In genomic region chr2:50588652-50589051, GRCm38 (mm10) we compare ENCODE assay signal across 21 mouse cellular contexts.
DNase-seq lines count a peak whose midpoint lies in the region; ATAC-seq and TF ChIP-seq lines count a peak whose summit lies in the region.
"Had no signal": no experiment of that assay in that cellular context is flagged by ENCODE, and none has a peak within 500 bp of the region (broad histone marks: within the 10 kb centered on the region; RNA-seq: fewer than 3 reads in every experiment).

No protein-coding gene starts in this region.

- H3K27me3 ChIP-seq in liver, adult 2 months (ENCODE audit: control insufficient read depth, insufficient read depth, low read length): no peaks in the 10 kb centered on the region
- no peaks in the 10 kb centered on the region for H3K27me3 ChIP-seq in liver, embryonic 11.5 days (replicated peaks; ENCODE audit: control insufficient read depth, insufficient read depth, low read length)
- no peaks in the 10 kb centered on the region for H3K27me3 ChIP-seq in C2C12 (ENCODE audit: control insufficient read depth, insufficient read depth, insufficient read length)
- peaks cover 1% of the 10 kb centered on the region; the same call in 1 of the 2 replicates for H3K27me3 ChIP-seq in heart, adult 2 months (ENCODE audit: control insufficient read depth, insufficient read depth, low read length)
- H3K27me3 ChIP-seq: CH12.LX; heart, embryonic 15.5 days; hindbrain, embryonic 13.5 days had no signal

- TF ChIP-seq EP300 in heart, adult 2 months (IDR thresholded peaks at IDR 0.05; ENCODE audit: insufficient read depth, low read depth, low read length): no peak

- peaks cover 6% of the 10 kb centered on the region for H3K4me1 ChIP-seq in liver, adult 2 months (ENCODE audit: control insufficient read depth, insufficient read depth, low read length)
- H3K4me1 ChIP-seq in liver, embryonic 11.5 days (replicated peaks; ENCODE audit: control insufficient read depth, insufficient read depth, low read length): no peaks in the 10 kb centered on the region
- no peaks in the 10 kb centered on the region for H3K4me1 ChIP-seq in heart, adult 2 months (ENCODE audit: control insufficient read depth, insufficient read depth, low read length)
- H3K4me1 ChIP-seq: heart, embryonic 15.5 days had no signal

- H3K79me3 ChIP-seq in C2C12 (ENCODE audit: low read depth): no peaks in the 10 kb centered on the region

- no peak for TF ChIP-seq CTCF in liver, adult 2 months (IDR thresholded peaks at IDR 0.05; ENCODE audit: low read depth, low read length)
- no peak for TF ChIP-seq CTCF in C2C12 (IDR thresholded peaks at IDR 0.05; ENCODE audit: control insufficient read depth, insufficient read depth, insufficient read length)
- no peak for TF ChIP-seq CTCF in brain, embryonic 14.5 days (IDR thresholded peaks at IDR 0.05; ENCODE audit: borderline replicate concordance, extremely low read depth, insufficient read depth, insufficient read length)
- TF ChIP-seq CTCF in heart, adult 2 months (IDR thresholded peaks at IDR 0.05): no peak

- H3K27ac ChIP-seq in liver, adult 2 months (replicated peaks; ENCODE audit: insufficient read depth, low read depth, low read length): no peak overlapping the region
- H3K27ac ChIP-seq in liver, embryonic 11.5 days (ENCODE audit: low read depth, low read length): no peak overlapping the region
- no peak overlapping the region for H3K27ac ChIP-seq in heart, adult 2 months
- H3K27ac ChIP-seq: embryonic facial prominence, embryonic 10.5 days; forebrain, embryonic 10.5 days; gastrocnemius, adult 2 months; heart, embryonic 15.5 days; hindbrain, embryonic 13.5 days; hindbrain, postnatal 0 days had no signal

- H3K79me2 ChIP-seq in liver, adult 2 months (ENCODE audit: control insufficient read depth, insufficient read depth, low read length): no peaks in the 10 kb centered on the region
- no peaks in the 10 kb centered on the region for H3K79me2 ChIP-seq in C2C12 (ENCODE audit: control insufficient read depth, insufficient read depth)
- H3K79me2 ChIP-seq in heart, adult 2 months (replicated peaks; ENCODE audit: control insufficient read depth, insufficient read depth, low read length): no peaks in the 10 kb centered on the region

- H3K4me2 ChIP-seq in liver, embryonic 11.5 days: no peak overlapping the region
- H3K4me2 ChIP-seq: heart, embryonic 11.5 days; heart, embryonic 15.5 days; hindbrain, embryonic 13.5 days had no signal

- H3K36me3 ChIP-seq in liver, adult 2 months (ENCODE audit: control insufficient read depth, insufficient read depth, low read length): no peaks in the 10 kb centered on the region
- H3K36me3 ChIP-seq in liver, embryonic 11.5 days (ENCODE audit: control insufficient read depth, insufficient read depth, low read length): no peaks in the 10 kb centered on the region
- H3K36me3 ChIP-seq in C2C12 (ENCODE audit: control insufficient read depth, insufficient read depth): no peaks in the 10 kb centered on the region
- no peaks in the 10 kb centered on the region for H3K36me3 ChIP-seq in heart, adult 2 months (ENCODE audit: control insufficient read depth, insufficient read depth, low read length)
- H3K36me3 ChIP-seq: embryonic facial prominence, embryonic 10.5 days; forebrain, embryonic 10.5 days; heart, embryonic 15.5 days; hindbrain, embryonic 13.5 days had no signal

- ATAC-seq in liver, embryonic 11.5 days (replicated peaks; ENCODE audit: low FRiP score): no peak
- ATAC-seq in megakaryocyte, adult 5-6 weeks (ENCODE audit: poor library complexity, severe bottlenecking): peak; percentile 81

- WGBS in liver, adult 2 months: 35% methylated on average over 6 of the region's 6 CpGs
- 72% methylated on average over 6 of the region's 6 CpGs for WGBS in liver, embryonic 11.5 days
- 69% methylated on average over 6 of the region's 6 CpGs for WGBS in heart, adult 2 months

- intact Hi-C loops in heart, adult 2 months (cut with DNase I): no loop called here

- no peak overlapping the region for H3K9ac ChIP-seq in liver, adult 2 months (ENCODE audit: low read depth, low read length)
- H3K9ac ChIP-seq in liver, embryonic 11.5 days (ENCODE audit: low read depth, low read length): no peak overlapping the region
- H3K9ac ChIP-seq in heart, adult 2 months (ENCODE audit: low read depth, low read length): no peak overlapping the region
- H3K9ac ChIP-seq: heart, embryonic 15.5 days; hindbrain, embryonic 13.5 days had no signal

- H3K9me3 ChIP-seq in liver, embryonic 11.5 days (ENCODE audit: control insufficient read depth, low read length): no peaks in the 10 kb centered on the region
- H3K9me3 ChIP-seq: embryonic facial prominence, embryonic 10.5 days; forebrain, embryonic 10.5 days; heart, embryonic 15.5 days; hindbrain, embryonic 13.5 days had no signal

- no peak for TF ChIP-seq POLR2A in liver, adult 2 months (IDR thresholded peaks at IDR 0.05; ENCODE audit: extremely low read depth, insufficient read depth, low read length)
- TF ChIP-seq POLR2A in brain, embryonic 14.5 days (IDR thresholded peaks at IDR 0.05; ENCODE audit: borderline replicate concordance, extremely low read depth, insufficient read depth, insufficient read length, poor library complexity, severe bottlenecking): no peak
- no peak for TF ChIP-seq POLR2A in heart, adult 2 months (IDR thresholded peaks at IDR 0.05; ENCODE audit: insufficient read depth, low read depth, low read length)

- H3K4me3 ChIP-seq in liver, adult 2 months (ENCODE audit: insufficient read depth, low read depth, low read length): no peak overlapping the region
- H3K4me3 ChIP-seq in liver, embryonic 11.5 days (ENCODE audit: low read depth, low read length): no peak overlapping the region
- H3K4me3 ChIP-seq in C2C12 (ENCODE audit: insufficient read depth, poor library complexity, severe bottlenecking): no peak overlapping the region
- H3K4me3 ChIP-seq in heart, adult 2 months: no peak overlapping the region
- H3K4me3 ChIP-seq: embryonic facial prominence, embryonic 10.5 days; forebrain, embryonic 10.5 days; gastrocnemius, adult 2 months; heart, embryonic 15.5 days; hindbrain, embryonic 13.5 days had no signal

- H3ac ChIP-seq in C2C12 (ENCODE audit: control insufficient read depth, insufficient read length, low read depth): no peak overlapping the region

- peak; percentile 48 for DNase-seq in liver, adult 2 months (ENCODE audit: extremely low read depth, low read depth, low spot score)
- no peak for DNase-seq in liver, embryonic 11.5 days (ENCODE audit: low spot score)
- peak; percentile 36 for DNase-seq in brain, embryonic 14.5 days (ENCODE audit: low read depth)
- no peak for DNase-seq in gastrocnemius, adult 18-20 months (ENCODE audit: low spot score)
- DNase-seq in heart, adult 2 months: no peak
- no peak for DNase-seq in layer of hippocampus, postnatal 10 days (ENCODE audit: low spot score in 2 of 2)
- DNase-seq: adrenal gland, adult 2 months; adrenal gland, postnatal 36 days; cerebellum, adult 2 months; gastrocnemius, adult 2 months; heart, adult 18-20 months; heart, postnatal 14 days had no signal

TF ChIP-seq in C2C12, 6 proteins besides CTCF, POLR2A, EP300 and RAD21:
- TF ChIP-seq CEBPB (IDR thresholded peaks at IDR 0.05; ENCODE audit: low read depth) (peak; percentile 82), FOSL1 (IDR thresholded peaks at IDR 0.05; ENCODE audit: insufficient read depth, low read length, poor library complexity, severe bottlenecking) (peak; percentile 82), MYOD1 (IDR thresholded peaks at IDR 0.05; ENCODE audit: control insufficient read depth, insufficient read length, low read depth) (peak; percentile 18), USF1 (IDR thresholded peaks at IDR 0.05; ENCODE audit: low read depth) (no peak)
TF ChIP-seq in C2C12: peak in this region for 3.

Comparison
In these comparisons a context has a peak if more than half of its experiments do, and no peak if none do; other contexts are left out.
1. DNase-seq: peak in liver, adult 2 months (single experiment) and brain, embryonic 14.5 days (single experiment); none in liver, embryonic 11.5 days (single experiment), gastrocnemius, adult 18-20 months (single experiment), heart, adult 2 months (0 of 2) and layer of hippocampus, postnatal 10 days (0 of 2).